Mouse (Mus musculus) testis, postnatal 10 days (tissue): Measurements from ENCODE around the gene Icam5.

Experiments used
- DNase-seq: peaks from one replicate; pipeline ENCODE4 v3.0.0; 2021; ENCODE audit warnings: low spot score

Gene Icam5

GRCm38 (mm10) chr9:21014691-21015570 is 16.9 kb upstream of the Icam5 start:
- no peak for DNase-seq

GRCm38 (mm10) chr9:21015571-21016130 is 16.2 kb upstream of the Icam5 start, which contains the start of gene Icam1:
Icam1 (plus strand) TSS chr9:21015985.
- peak; percentile 79 for DNase-seq

- DNase-seq = no peak
Measured at GRCm38 (mm10) chr9:21016331-21017176, 15.3 kb upstream of the Icam5 start.

- DNase-seq = no peak
Measured at GRCm38 (mm10) chr9:21017177-21017575, 14.7 kb upstream of the Icam5 start.

- DNase-seq = no peak
Measured at GRCm38 (mm10) chr9:21018600-21018999, 13.3 kb upstream of the Icam5 start.

GRCm38 (mm10) chr9:21021363-21021762 is 10.5 kb upstream of the Icam5 start:
- DNase-seq = no peak

- no peak for DNase-seq
Measured at GRCm38 (mm10) chr9:21022288-21022687, 9.6 kb upstream of the Icam5 start.

GRCm38 (mm10) chr9:21022726-21023125 is 9.1 kb upstream of the Icam5 start:
- no peak for DNase-seq

GRCm38 (mm10) chr9:21025258-21025810 is 6.5 kb upstream of the Icam5 start:
- no peak for DNase-seq

GRCm38 (mm10) chr9:21026849-21027248 is 5.0 kb upstream of the Icam5 start:
- no peak for DNase-seq

GRCm38 (mm10) chr9:21027774-21028290 is 4.0 kb upstream of the Icam5 start:
- no peak for DNase-seq

GRCm38 (mm10) chr9:21028560-21029110 is 3.2 kb upstream of the Icam5 start:
- DNase-seq = no peak

GRCm38 (mm10) chr9:21029291-21030054 is 2.4 kb upstream of the Icam5 start, which contains the start of gene Icam4:
Icam4 (plus strand) TSS chr9:21029373.
- peak; percentile 90 for DNase-seq

GRCm38 (mm10) chr9:21030055-21030600 is 1.7 kb upstream of the Icam5 start:
- DNase-seq = no peak

GRCm38 (mm10) chr9:21030781-21031250 is 1.1 kb upstream of the Icam5 start:
- DNase-seq = peak; percentile 89

GRCm38 (mm10) chr9:21031251-21031895 is 500 bp upstream of the Icam5 start:
- DNase-seq = peak; percentile 75

- DNase-seq = no peak
Measured at GRCm38 (mm10) chr9:21032491-21032890, 618 bp downstream of the Icam5 start.

GRCm38 (mm10) chr9:21033136-21033535 is 1.3 kb downstream of the Icam5 start:
- DNase-seq = peak; percentile 91

GRCm38 (mm10) chr9:21034481-21035085 is 2.7 kb downstream of the Icam5 start:
- DNase-seq = peak; percentile 55
